17 mouse cellular contexts compared by ENCODE assay signal in genomic region chr4:54954455-54954854, GRCm38 (mm10). TPM values are rescaled to one million over a fixed set of nuclear protein-coding genes. Genes with fewer than 3 reads are reported as not detected.
DNase-seq lines count a peak whose midpoint lies in the region; ATAC-seq and TF ChIP-seq lines count a peak whose summit lies in the region.
"Had no signal": no experiment of that assay in that cellular context is flagged by ENCODE, and none has a peak within 500 bp of the region (broad histone marks: within the 10 kb centered on the region; RNA-seq: fewer than 3 reads in every experiment).

No protein-coding gene starts in this region.

- 0 out of 2 replicates have a peak, but pooled peaks cover 3% of the 10 kb centered on the region for H3K36me3 ChIP-seq in heart, embryonic 13.5 days
- no peaks in the 10 kb centered on the region for H3K36me3 ChIP-seq in heart, embryonic 11.5 days (ENCODE audit: control insufficient read depth, insufficient read depth, low read length)
- H3K36me3 ChIP-seq in liver, adult 2 months (ENCODE audit: control insufficient read depth, insufficient read depth, low read length) = no peaks in the 10 kb centered on the region
- H3K36me3 ChIP-seq in lung, embryonic 16.5 days (ENCODE audit: control insufficient read depth, insufficient read depth, low read length) = no peaks in the 10 kb centered on the region
- H3K36me3 ChIP-seq in stomach, postnatal 0 days (ENCODE audit: control insufficient read depth, insufficient read depth, low read length) = no peaks in the 10 kb centered on the region
- H3K36me3 ChIP-seq: liver, embryonic 15.5 days; neural tube, embryonic 15.5 days had no signal

- no peak overlapping the region for H3K4me3 ChIP-seq in heart, embryonic 13.5 days
- no peak overlapping the region for H3K4me3 ChIP-seq in heart, embryonic 11.5 days (ENCODE audit: low read depth, low read length)
- no peak overlapping the region for H3K4me3 ChIP-seq in liver, adult 2 months (ENCODE audit: insufficient read depth, low read depth, low read length)
- no peak overlapping the region for H3K4me3 ChIP-seq in lung, embryonic 16.5 days (ENCODE audit: low read length)
- no peak overlapping the region for H3K4me3 ChIP-seq in stomach, postnatal 0 days (ENCODE audit: low read depth, low read length)
- H3K4me3 ChIP-seq: erythroblast, embryonic 14.5 days; kidney, embryonic 15.5 days; liver, embryonic 15.5 days; neural tube, embryonic 15.5 days had no signal

- no peaks in the 10 kb centered on the region for H3K79me2 ChIP-seq in liver, adult 2 months (ENCODE audit: control insufficient read depth, insufficient read depth, low read length)

- no peak for TF ChIP-seq POLR2A in liver, adult 2 months (IDR thresholded peaks at IDR 0.05; ENCODE audit: extremely low read depth, insufficient read depth, low read length)

- 48% methylated on average over 3 of the region's 3 CpGs for WGBS in heart, embryonic 13.5 days
- 74% methylated on average over 3 of the region's 3 CpGs for WGBS in heart, embryonic 11.5 days (ENCODE audit: insufficient replicate concordance)
- WGBS in liver, adult 2 months = 35% methylated on average over 3 of the region's 3 CpGs
- 37% methylated on average over 3 of the region's 3 CpGs for WGBS in lung, embryonic 16.5 days
- 24% methylated on average over 3 of the region's 3 CpGs for WGBS in stomach, postnatal 0 days

- no peak for TF ChIP-seq CTCF in liver, adult 2 months (IDR thresholded peaks at IDR 0.05; ENCODE audit: low read depth, low read length)
- TF ChIP-seq CTCF in stomach, postnatal 0 days (IDR thresholded peaks at IDR 0.05; ENCODE audit: low read depth) = 0 out of 2 replicates have a peak, but pooled peaks have one; percentile 9

- no peak for ATAC-seq in heart, embryonic 13.5 days (ENCODE audit: extremely low read depth, insufficient number of reproducible peaks, low FRiP score, low TSS enrichment)
- ATAC-seq in heart, embryonic 11.5 days (replicated peaks; ENCODE audit: insufficient number of reproducible peaks, low FRiP score, low TSS enrichment) = no peak
- ATAC-seq in lung, embryonic 16.5 days (ENCODE audit: low read depth) = peak; percentile 76
- ATAC-seq in stomach, postnatal 0 days (ENCODE audit: low FRiP score, low TSS enrichment) = peak; percentile 35; the same call in 1 of the 2 replicates
- ATAC-seq: CD4-positive, CD25-positive, alpha-beta regulatory T cell, adult 4 months had no signal

- H3K9ac ChIP-seq in heart, embryonic 13.5 days = no peak overlapping the region
- H3K9ac ChIP-seq in heart, embryonic 11.5 days (ENCODE audit: low read depth, low read length) = no peak overlapping the region
- no peak overlapping the region for H3K9ac ChIP-seq in liver, adult 2 months (ENCODE audit: low read depth, low read length)
- H3K9ac ChIP-seq in lung, embryonic 16.5 days (ENCODE audit: low read length) = no peak overlapping the region
- H3K9ac ChIP-seq in stomach, postnatal 0 days (ENCODE audit: low read length) = no peak overlapping the region
- H3K9ac ChIP-seq: kidney, embryonic 15.5 days; liver, embryonic 15.5 days; neural tube, embryonic 15.5 days had no signal

- no peaks in the 10 kb centered on the region for H3K9me3 ChIP-seq in heart, embryonic 13.5 days
- no peaks in the 10 kb centered on the region for H3K9me3 ChIP-seq in heart, embryonic 11.5 days (replicated peaks; ENCODE audit: control insufficient read depth, low read length)
- H3K9me3 ChIP-seq in lung, embryonic 16.5 days (ENCODE audit: control insufficient read depth, low read length) = no peaks in the 10 kb centered on the region
- no peaks in the 10 kb centered on the region for H3K9me3 ChIP-seq in stomach, postnatal 0 days (ENCODE audit: control insufficient read depth, low read length)
- H3K9me3 ChIP-seq: kidney, embryonic 15.5 days; liver, embryonic 15.5 days; neural tube, embryonic 15.5 days had no signal

- no peak for TF ChIP-seq EP300 in stomach, postnatal 0 days (optimal IDR thresholded peaks at IDR 0.05)

- H3K4me2 ChIP-seq in heart, embryonic 13.5 days = no peak overlapping the region
- no peak overlapping the region for H3K4me2 ChIP-seq in heart, embryonic 11.5 days
- H3K4me2 ChIP-seq in lung, embryonic 16.5 days (ENCODE audit: low read depth, low read length) = no peak overlapping the region
- 0 out of 2 replicates have a peak overlapping the region, but pooled peaks have one; percentile 6 for H3K4me2 ChIP-seq in stomach, postnatal 0 days (replicated peaks; ENCODE audit: low read depth)
- H3K4me2 ChIP-seq: kidney, embryonic 15.5 days; liver, embryonic 15.5 days; neural tube, embryonic 15.5 days had no signal

- peaks cover 46% of the 10 kb centered on the region for H3K4me1 ChIP-seq in heart, embryonic 13.5 days
- peaks cover 16% of the 10 kb centered on the region for H3K4me1 ChIP-seq in heart, embryonic 11.5 days (ENCODE audit: control insufficient read depth, insufficient read depth, low read length)
- H3K4me1 ChIP-seq in liver, adult 2 months (ENCODE audit: control insufficient read depth, insufficient read depth, low read length) = peaks cover 3% of the 10 kb centered on the region; the same call in 1 of the 2 replicates
- H3K4me1 ChIP-seq in lung, embryonic 16.5 days (replicated peaks; ENCODE audit: control insufficient read depth, insufficient read depth, low read length) = peaks cover 27% of the 10 kb centered on the region
- H3K4me1 ChIP-seq in stomach, postnatal 0 days (replicated peaks; ENCODE audit: control insufficient read depth, insufficient read depth) = peaks cover 8% of the 10 kb centered on the region
- H3K4me1 ChIP-seq: liver, embryonic 15.5 days had no signal

- 0 out of 2 replicates have a peak overlapping the region, but pooled peaks have one; percentile 6 for H3K27ac ChIP-seq in heart, embryonic 13.5 days (replicated peaks)
- H3K27ac ChIP-seq in heart, embryonic 11.5 days (ENCODE audit: low read depth, low read length) = no peak overlapping the region
- H3K27ac ChIP-seq in liver, adult 2 months (replicated peaks; ENCODE audit: insufficient read depth, low read depth, low read length) = no peak overlapping the region
- H3K27ac ChIP-seq in lung, embryonic 16.5 days (ENCODE audit: low read length) = peak overlapping the region; percentile 67
- H3K27ac ChIP-seq in stomach, postnatal 0 days (replicated peaks) = peak overlapping the region; percentile 49; the same call in 1 of the 2 replicates
- H3K27ac ChIP-seq: kidney, embryonic 15.5 days; liver, embryonic 15.5 days; neural tube, embryonic 15.5 days had no signal

- DNase-seq in liver, adult 2 months (ENCODE audit: extremely low read depth, low read depth, low spot score) = peak; percentile 75
- DNase-seq in liver = no peak
- DNase-seq in stomach, postnatal 0 days (ENCODE audit: low spot score) = no peak
- DNase-seq in cerebellum, adult 8-10 months = no peak
- DNase-seq: cerebellum, adult 11 months; layer of hippocampus, adult 9-11 months; retina, postnatal 1 day; spleen, adult 18-20 months had no signal

- no peaks in the 10 kb centered on the region for H3K27me3 ChIP-seq in heart, embryonic 13.5 days (replicated peaks)
- H3K27me3 ChIP-seq in heart, embryonic 11.5 days (ENCODE audit: control insufficient read depth, insufficient read depth, low read length) = no peaks in the 10 kb centered on the region
- H3K27me3 ChIP-seq in liver, adult 2 months (ENCODE audit: control insufficient read depth, insufficient read depth, low read length) = no peaks in the 10 kb centered on the region
- no peaks in the 10 kb centered on the region for H3K27me3 ChIP-seq in lung, embryonic 16.5 days (ENCODE audit: control insufficient read depth, insufficient read depth, low read depth, low read length)
- H3K27me3 ChIP-seq in stomach, postnatal 0 days (ENCODE audit: control insufficient read depth, insufficient read depth, low read length) = no peaks in the 10 kb centered on the region
- H3K27me3 ChIP-seq: kidney, embryonic 15.5 days; neural tube, embryonic 15.5 days had no signal

RNA-seq across cellular contexts. Expression of gene Zfp462, which starts 9.6 kb away (rescaled TPM):
- polyA plus RNA-seq in heart, embryonic 13.5 days (2015; fragmentation: Nextera tagmentation; extraction: Ambion mirVana) = 3.1 TPM in 2 replicates
- 3.6 and 5.7 TPM in 2 replicates for polyA plus RNA-seq in heart, embryonic 11.5 days (2014; fragmentation: Nextera tagmentation; extraction: Ambion mirVana)
- 0.18 and 0.27 TPM in 2 replicates for total RNA-seq in liver, adult 2 months (2014; rRNA removed)
- 0.22 and 0.41 TPM in 2 replicates for polyA plus RNA-seq in liver, adult 2 months (2012; rRNA removed)
- 2.6 and 2.7 TPM in 2 replicates for polyA plus RNA-seq in lung, embryonic 16.5 days (2015; fragmentation: Nextera tagmentation; extraction: Ambion mirVana)
- 0.93 and 1.1 TPM in 2 replicates for polyA plus RNA-seq in stomach, postnatal 0 days (2015; fragmentation: Nextera tagmentation; extraction: Ambion mirVana)
- total RNA-seq: monocyte, adult 5-6 weeks had no signal
- polyA plus RNA-seq: CD4-positive, CD25-positive, alpha-beta regulatory T cell, adult 4 months; erythroblast, embryonic 14.5 days had no signal

Comparison
In these comparisons a context has a peak if more than half of its experiments do, and no peak if none do; other contexts are left out.
1. H3K27ac ChIP-seq: peak in heart, embryonic 13.5 days (single experiment), lung, embryonic 16.5 days (single experiment) and stomach, postnatal 0 days (single experiment); none in heart, embryonic 11.5 days (single experiment) and liver, adult 2 months (single experiment).
2. ATAC-seq: peak in lung, embryonic 16.5 days (single experiment) and stomach, postnatal 0 days (single experiment); none in heart, embryonic 13.5 days (single experiment) and heart, embryonic 11.5 days (single experiment).